Comparison of ENCODE assay signal across 23 mouse cellular contexts in the genomic region with DNA sequence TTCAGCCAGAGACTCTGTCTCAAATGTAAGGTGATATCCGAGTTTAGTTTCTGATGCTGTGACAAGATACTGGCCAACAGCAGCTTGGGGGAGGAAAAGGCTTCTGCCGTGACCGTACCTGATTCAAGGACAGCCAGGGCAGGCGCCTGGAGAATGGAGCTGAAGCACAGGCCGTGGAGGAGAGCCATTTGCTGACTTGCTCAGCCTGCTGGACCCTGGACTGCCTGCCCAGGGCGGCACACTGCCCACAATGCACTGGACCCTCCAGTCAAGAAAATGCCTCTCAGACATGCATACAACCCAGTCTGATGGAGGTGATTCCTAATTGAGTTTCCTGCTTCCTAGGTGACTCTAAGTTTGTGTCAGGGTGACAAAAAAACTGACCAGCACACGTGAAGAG. TPM values are rescaled to one million over a fixed set of nuclear protein-coding genes. Genes with fewer than 3 reads are reported as not detected.
A peak's percentile ranks its signal among the peaks of the same experiment; 100 is the strongest.
DNase-seq lines count a peak whose midpoint lies in the region; ATAC-seq lines count a peak whose summit lies in the region.
"Had no signal": no experiment of that assay in that cellular context is flagged by ENCODE, and none has a peak within 500 bp of the region (broad histone marks: within the 10 kb centered on the region; RNA-seq: fewer than 3 reads in every experiment).

No protein-coding gene starts in this region.

- ATAC-seq in forebrain, embryonic 16.5 days: no peak
- no peak for ATAC-seq in kidney, embryonic 15.5 days (replicated peaks; ENCODE audit: low FRiP score)
- ATAC-seq: CD4-positive, CD25-positive, alpha-beta regulatory T cell, adult 4 months; hindbrain, postnatal 0 days had no signal

- no peaks in the 10 kb centered on the region for H3K36me3 ChIP-seq in forebrain, embryonic 10.5 days (replicated peaks)
- H3K36me3 ChIP-seq in forebrain, embryonic 16.5 days (ENCODE audit: control insufficient read depth, insufficient read depth): no peaks in the 10 kb centered on the region
- H3K36me3 ChIP-seq in kidney, embryonic 15.5 days: no peaks in the 10 kb centered on the region
- H3K36me3 ChIP-seq: embryonic facial prominence, embryonic 13.5 days; G1E; heart, embryonic 10.5 days; hindbrain, embryonic 13.5 days had no signal

- H3K9me3 ChIP-seq in forebrain, embryonic 10.5 days: no peaks in the 10 kb centered on the region
- H3K9me3 ChIP-seq in forebrain, embryonic 16.5 days (ENCODE audit: control insufficient read depth, low read length): no peaks in the 10 kb centered on the region
- no peaks in the 10 kb centered on the region for H3K9me3 ChIP-seq in kidney, embryonic 15.5 days (replicated peaks)
- H3K9me3 ChIP-seq: embryonic facial prominence, embryonic 13.5 days; G1E; heart, embryonic 10.5 days; hindbrain, embryonic 13.5 days had no signal

- H3K4me2 ChIP-seq in forebrain, embryonic 16.5 days (ENCODE audit: low read length): no peak overlapping the region
- H3K4me2 ChIP-seq in kidney, embryonic 15.5 days: no peak overlapping the region
- H3K4me2 ChIP-seq: embryonic facial prominence, embryonic 13.5 days; hindbrain, embryonic 13.5 days had no signal

- H3K27ac ChIP-seq in forebrain, embryonic 10.5 days: 0 out of 2 replicates have a peak overlapping the region, but pooled peaks have one; percentile 0
- no peak overlapping the region for H3K27ac ChIP-seq in forebrain, embryonic 16.5 days (ENCODE audit: low read length)
- no peak overlapping the region for H3K27ac ChIP-seq in kidney, embryonic 15.5 days
- H3K27ac ChIP-seq: embryonic facial prominence, embryonic 13.5 days; gastrocnemius, adult 2 months; heart, embryonic 10.5 days; hindbrain, embryonic 13.5 days; hindbrain, postnatal 0 days had no signal

- no peak for DNase-seq in forebrain, embryonic 10.5 days (ENCODE audit: extremely low spot score, low spot score)
- peak; percentile 33 for DNase-seq in kidney, adult 18-20 months
- peak; percentile 31 for DNase-seq in kidney, postnatal 10 days
- no peak for DNase-seq in adrenal gland, postnatal 14 days
- DNase-seq in cerebellum, adult 18-20 months: no peak
- DNase-seq: adrenal gland, postnatal 10 days; B cell, adult 2 months; cerebellum, adult 11-12 months; cerebellum, adult 9-11 months; cerebellum, postnatal 36 days; gastrocnemius, adult 2 months; gastrocnemius, postnatal 36 days; heart, adult 11 months; heart, postnatal 10 days; heart, postnatal 4 days had no signal

- H3K27me3 ChIP-seq in forebrain, embryonic 10.5 days (ENCODE audit: poor library complexity, severe bottlenecking): no peaks in the 10 kb centered on the region
- H3K27me3 ChIP-seq in forebrain, embryonic 16.5 days (replicated peaks; ENCODE audit: control insufficient read depth, insufficient read depth, low read length): no peaks in the 10 kb centered on the region
- 0 out of 2 replicates have a peak, but pooled peaks cover 2% of the 10 kb centered on the region for H3K27me3 ChIP-seq in kidney, embryonic 15.5 days
- H3K27me3 ChIP-seq: embryonic facial prominence, embryonic 13.5 days; hindbrain, embryonic 13.5 days had no signal

- no peak overlapping the region for H3K9ac ChIP-seq in forebrain, embryonic 16.5 days (replicated peaks; ENCODE audit: low read depth, low read length)
- no peak overlapping the region for H3K9ac ChIP-seq in kidney, embryonic 15.5 days
- H3K9ac ChIP-seq: embryonic facial prominence, embryonic 13.5 days; hindbrain, embryonic 13.5 days had no signal

- H3K4me3 ChIP-seq in forebrain, embryonic 10.5 days: no peak overlapping the region
- H3K4me3 ChIP-seq in forebrain, embryonic 16.5 days (replicated peaks; ENCODE audit: low read length): no peak overlapping the region
- H3K4me3 ChIP-seq in kidney, embryonic 15.5 days (replicated peaks): no peak overlapping the region
- H3K4me3 ChIP-seq: embryonic facial prominence, embryonic 13.5 days; gastrocnemius, adult 2 months; heart, embryonic 10.5 days; hindbrain, embryonic 13.5 days had no signal

- peaks cover 22% of the 10 kb centered on the region for H3K4me1 ChIP-seq in forebrain, embryonic 10.5 days
- peaks cover 8% of the 10 kb centered on the region for H3K4me1 ChIP-seq in forebrain, embryonic 16.5 days (replicated peaks; ENCODE audit: control insufficient read depth, insufficient read depth, low read length)
- peaks cover 26% of the 10 kb centered on the region for H3K4me1 ChIP-seq in kidney, embryonic 15.5 days

- 91% methylated on average over 7 of the region's 7 CpGs for WGBS in forebrain, embryonic 10.5 days
- 85% methylated on average over 7 of the region's 7 CpGs for WGBS in forebrain, embryonic 16.5 days
- WGBS in kidney, embryonic 15.5 days: 66% methylated on average over 7 of the region's 7 CpGs

RNA-seq across cellular contexts. Expression of a gene that starts 43.8 kb away (rescaled TPM):
- 0.25 and 0.27 TPM in 2 replicates for polyA plus RNA-seq in forebrain, embryonic 10.5 days (2016; fragmentation: Nextera tagmentation; extraction: Ambion mirVana)
- polyA plus RNA-seq in forebrain, embryonic 16.5 days (2015; fragmentation: Nextera tagmentation; extraction: Ambion mirVana): 1.5 and 1.9 TPM in 2 replicates
- 1.5 and 1.8 TPM in 2 replicates for polyA plus RNA-seq in kidney, embryonic 15.5 days (2015; fragmentation: Nextera tagmentation; extraction: Ambion mirVana)
- total RNA-seq in adrenal gland, postnatal 14 days (2021): 0.89 and 0.98 TPM in 2 replicates
- polyA plus RNA-seq: G1E had no signal

RNA-seq across cellular contexts. Expression of a gene that starts 49.9 kb away (rescaled TPM):
- 102 and 111 TPM in 2 replicates for polyA plus RNA-seq in forebrain, embryonic 10.5 days (2016; fragmentation: Nextera tagmentation; extraction: Ambion mirVana)
- 189 and 197 TPM in 2 replicates for polyA plus RNA-seq in forebrain, embryonic 16.5 days (2015; fragmentation: Nextera tagmentation; extraction: Ambion mirVana)
- 83.2 and 85.6 TPM in 2 replicates for polyA plus RNA-seq in kidney, embryonic 15.5 days (2015; fragmentation: Nextera tagmentation; extraction: Ambion mirVana)
- 84.0 and 84.5 TPM in 2 replicates for total RNA-seq in adrenal gland, postnatal 14 days (2021)

Comparison
In these comparisons a context has a peak if more than half of its experiments do, and no peak if none do; other contexts are left out.
1. DNase-seq: peak in kidney, adult 18-20 months (single experiment) and kidney, postnatal 10 days (single experiment); none in forebrain, embryonic 10.5 days (single experiment), adrenal gland, postnatal 14 days (single experiment) and cerebellum, adult 18-20 months (0 of 2).